Mouse (Mus musculus): ENCODE measurements around the gene Gm3468. TPM values are rescaled to one million over a fixed set of nuclear protein-coding genes. Genes with fewer than 3 reads are reported as not detected.
A peak's percentile ranks its signal among the peaks of the same experiment; 100 is the strongest.
"Not testable (repeated sequence)": the region's sequence is repeated elsewhere in the genome, so short reads cannot be mapped to it uniquely, and the experiment has no call there.

Gene Gm3468
- 1.6 and 2.2 TPM in 2 replicates for polyA plus RNA-seq (2015; fragmentation: Nextera tagmentation; extraction: Ambion mirVana)

DNA sequence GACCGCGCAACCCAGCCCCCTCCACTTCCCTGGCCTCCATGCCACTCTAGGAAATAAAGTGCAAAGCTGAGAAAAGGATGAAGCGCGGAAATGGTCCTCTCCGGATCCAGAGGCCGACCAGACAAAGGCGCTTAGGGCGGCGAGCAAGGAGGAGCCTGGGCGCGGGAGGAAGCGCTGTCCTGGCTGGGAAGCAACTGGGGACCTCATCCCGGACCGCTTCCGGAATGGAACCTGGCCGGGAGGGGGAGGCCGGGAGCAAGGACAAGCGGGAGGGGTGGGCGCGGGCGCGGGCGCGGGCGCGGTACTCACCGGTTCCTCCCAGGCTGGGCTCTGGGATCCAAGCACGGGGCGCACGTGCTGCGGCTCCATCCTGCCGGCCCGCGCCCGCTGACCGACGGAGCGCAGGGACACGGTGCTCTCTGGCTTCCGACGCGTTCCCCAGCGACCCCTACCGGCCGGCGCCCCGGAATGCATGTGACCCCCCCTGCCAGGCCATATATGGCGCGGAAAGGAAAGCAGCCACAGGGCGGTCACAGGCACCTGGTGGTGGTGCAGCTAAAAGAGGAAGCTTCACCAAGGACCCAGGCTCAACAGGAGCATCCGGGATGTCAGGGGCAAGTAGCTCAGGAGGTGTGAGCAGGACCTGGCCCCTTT is at the start of gene Gm3468:
Gene Gm3468, minus strand, starts transcription at position 394 of the 654 bp plus-strand sequence.
- H3K36me3 ChIP-seq; H3K4me1 ChIP-seq; ATAC-seq (ENCODE audit: insufficient number of reproducible peaks, insufficient read depth, low FRiP score, low TSS enrichment, low read depth); H3K9me3 ChIP-seq; H3K27me3 ChIP-seq; H3K27ac ChIP-seq: not testable (repeated sequence)
- H3K4me3 ChIP-seq, result peak within 1 kb of the TSS; percentile 43
- peak within 1 kb of the TSS; percentile 55 for H3K4me2 ChIP-seq
- peak within 1 kb of the TSS; percentile 51 for H3K9ac ChIP-seq
- 2% methylated on average over 39 of the region's 51 CpGs for WGBS

GRCm38 (mm10) chr14:6125707-6126106 is 17.2 kb upstream of the Gm3468 start, which contains the start of gene Gm3476:
Gene Gm3476, minus strand, starts transcription at chr14:6125807.
- not testable (repeated sequence) for H3K4me2 ChIP-seq; H3K27ac ChIP-seq; H3K9me3 ChIP-seq; H3K27me3 ChIP-seq; ATAC-seq (ENCODE audit: insufficient number of reproducible peaks, insufficient read depth, low FRiP score, low TSS enrichment, low read depth); H3K36me3 ChIP-seq; H3K9ac ChIP-seq; H3K4me3 ChIP-seq; H3K4me1 ChIP-seq
- no CpG with 5 or more reads among the region's 1 CpGs for WGBS

DNA sequence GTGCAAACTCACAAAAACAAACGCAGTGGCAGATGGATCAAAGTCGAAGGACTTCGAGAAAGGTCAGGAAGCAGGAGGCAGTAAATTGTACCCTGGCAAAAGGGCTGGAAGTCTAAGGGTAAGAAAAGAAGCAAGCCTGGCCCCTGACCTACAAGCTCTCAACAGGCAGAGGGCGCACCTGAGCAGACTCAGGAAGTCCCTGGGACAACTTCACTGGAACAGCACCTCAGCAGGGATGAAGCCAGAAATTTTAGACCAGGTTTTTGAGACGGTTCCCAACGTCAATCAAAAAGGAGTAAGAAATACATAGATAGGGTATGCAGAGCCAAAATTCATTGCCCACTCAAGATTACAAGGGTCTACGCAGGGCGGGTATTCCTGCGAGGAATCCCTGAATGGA is 965 bp downstream of the Gm3468 start:
- Histone ChIP-seq H3K4me3 (peak overlapping the region; percentile 43), H3K4me2 (peak overlapping the region; percentile 55)
- not testable (repeated sequence) for H3K36me3 ChIP-seq; H3K27ac ChIP-seq; H3K9ac ChIP-seq; H3K4me1 ChIP-seq; H3K9me3 ChIP-seq; H3K27me3 ChIP-seq; ATAC-seq (ENCODE audit: insufficient number of reproducible peaks, insufficient read depth, low FRiP score, low TSS enrichment, low read depth)
- WGBS, result 6% methylated on average over 9 of the region's 9 CpGs

- ATAC-seq (ENCODE audit: insufficient number of reproducible peaks, insufficient read depth, low FRiP score, low TSS enrichment, low read depth); H3K4me1 ChIP-seq; H3K9ac ChIP-seq; H3K27me3 ChIP-seq; H3K4me2 ChIP-seq; H3K36me3 ChIP-seq; H3K9me3 ChIP-seq; H3K4me3 ChIP-seq; H3K27ac ChIP-seq: not testable (repeated sequence)
- 90% methylated on average over 3 of the region's 3 CpGs for WGBS
Measured at GRCm38 (mm10) chr14:6093842-6094241, 14.6 kb downstream of the Gm3468 start, which contains the start of gene Gm8206. Gene Gm8206, minus strand, starts transcription at chr14:6093942.

DNA sequence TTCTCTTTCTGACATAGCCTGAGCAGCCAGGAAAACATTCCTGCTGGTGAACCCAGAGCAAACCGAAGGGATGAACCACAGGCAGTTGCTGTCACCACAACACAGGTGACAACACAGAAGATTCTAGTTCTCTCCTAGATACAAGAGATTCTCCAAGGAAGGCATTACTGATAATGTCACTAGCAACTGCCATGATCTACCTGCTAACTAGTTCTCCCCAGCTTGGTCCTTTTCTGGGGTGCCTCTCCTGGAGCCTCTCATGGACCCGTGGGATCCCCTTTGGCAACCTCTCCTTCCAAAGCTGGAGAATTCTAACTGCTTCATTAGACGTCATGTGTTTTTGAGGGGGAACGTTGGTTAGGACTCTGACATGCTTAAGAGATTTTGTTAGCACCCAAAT is 50.3 kb downstream of the Gm3468 start, which contains the start of gene Gm6337:
Gene Gm6337, minus strand, starts transcription at position 101 of the 400 bp plus-strand sequence.
- not testable (repeated sequence) for H3K4me2 ChIP-seq; H3K27ac ChIP-seq; H3K36me3 ChIP-seq; H3K9me3 ChIP-seq; H3K4me3 ChIP-seq; H3K4me1 ChIP-seq; ATAC-seq (ENCODE audit: insufficient number of reproducible peaks, insufficient read depth, low FRiP score, low TSS enrichment, low read depth); H3K27me3 ChIP-seq; H3K9ac ChIP-seq
- 88% methylated on average over 4 of the region's 4 CpGs for WGBS

Other genes with a start within 250 kb of the Gm3468 start
- not detected in 2 replicates for gene Gm8237, start 228.3 kb downstream of the Gm3468 start, polyA plus RNA-seq (2015; fragmentation: Nextera tagmentation; extraction: Ambion mirVana)
- 0.28 and 0.30 TPM in 2 replicates for gene Gm3248, start 146.9 kb downstream of the Gm3468 start, polyA plus RNA-seq (2015; fragmentation: Nextera tagmentation; extraction: Ambion mirVana)
- gene Gm3453, start 129.5 kb downstream of the Gm3468 start, polyA plus RNA-seq (2015; fragmentation: Nextera tagmentation; extraction: Ambion mirVana), result not detected in 2 replicates
- gene Gm6337, start 50.4 kb downstream of the Gm3468 start, polyA plus RNA-seq (2015; fragmentation: Nextera tagmentation; extraction: Ambion mirVana), result not detected in 2 replicates
- gene Gm8206, start 14.7 kb downstream of the Gm3468 start, polyA plus RNA-seq (2015; fragmentation: Nextera tagmentation; extraction: Ambion mirVana), result 0.98 and 2.1 TPM in 2 replicates
- not detected in 2 replicates for gene Gm3476, start 17.1 kb upstream of the Gm3468 start, polyA plus RNA-seq (2015; fragmentation: Nextera tagmentation; extraction: Ambion mirVana)
- gene Gm21560, start 110.6 kb upstream of the Gm3468 start, polyA plus RNA-seq (2015; fragmentation: Nextera tagmentation; extraction: Ambion mirVana), result not detected in 2 replicates
- 1.3 and 1.7 TPM in 2 replicates for gene Gm3411, start 178.6 kb upstream of the Gm3468 start, polyA plus RNA-seq (2015; fragmentation: Nextera tagmentation; extraction: Ambion mirVana)
- not detected in 2 replicates for gene Gm21103, start 196.2 kb upstream of the Gm3468 start, polyA plus RNA-seq (2015; fragmentation: Nextera tagmentation; extraction: Ambion mirVana)
- not detected in 2 replicates for gene Gm3618, start 235.0 kb upstream of the Gm3468 start, polyA plus RNA-seq (2015; fragmentation: Nextera tagmentation; extraction: Ambion mirVana)

Measured in embryonic facial prominence, embryonic 13.5 days (tissue).